Mouse (Mus musculus): Measurements from ENCODE around the gene Dlx6.

Dlx6 gene

DNA sequence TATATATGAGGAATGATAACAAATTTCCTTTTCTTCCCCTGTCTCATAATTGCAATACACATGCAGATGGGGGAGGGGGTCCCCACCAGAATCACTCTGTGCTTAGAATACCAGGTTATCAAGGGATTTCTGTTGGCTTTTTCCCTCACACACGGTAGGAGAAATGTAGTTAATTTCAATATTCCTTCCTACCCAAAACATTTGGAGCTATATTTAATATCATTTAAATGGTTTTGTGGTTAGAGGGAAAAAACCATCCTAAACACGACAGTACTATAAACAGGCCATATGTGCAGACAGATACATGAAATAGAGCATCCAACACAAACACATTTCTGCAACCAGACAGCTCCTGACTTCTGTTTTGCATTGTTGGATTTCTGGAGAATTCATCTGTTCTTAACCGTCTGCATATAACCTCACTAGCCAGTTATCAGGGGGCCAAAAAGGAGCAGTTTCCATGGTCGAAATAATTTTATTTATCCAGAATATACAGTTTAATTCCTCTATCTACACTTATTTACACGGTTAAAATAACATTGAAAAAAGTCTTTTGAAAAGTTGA, 14.3 kb downstream of the Dlx6 start:
- DNase-seq (ENCODE audit: low spot score in 2 of 2): no peak

DNA sequence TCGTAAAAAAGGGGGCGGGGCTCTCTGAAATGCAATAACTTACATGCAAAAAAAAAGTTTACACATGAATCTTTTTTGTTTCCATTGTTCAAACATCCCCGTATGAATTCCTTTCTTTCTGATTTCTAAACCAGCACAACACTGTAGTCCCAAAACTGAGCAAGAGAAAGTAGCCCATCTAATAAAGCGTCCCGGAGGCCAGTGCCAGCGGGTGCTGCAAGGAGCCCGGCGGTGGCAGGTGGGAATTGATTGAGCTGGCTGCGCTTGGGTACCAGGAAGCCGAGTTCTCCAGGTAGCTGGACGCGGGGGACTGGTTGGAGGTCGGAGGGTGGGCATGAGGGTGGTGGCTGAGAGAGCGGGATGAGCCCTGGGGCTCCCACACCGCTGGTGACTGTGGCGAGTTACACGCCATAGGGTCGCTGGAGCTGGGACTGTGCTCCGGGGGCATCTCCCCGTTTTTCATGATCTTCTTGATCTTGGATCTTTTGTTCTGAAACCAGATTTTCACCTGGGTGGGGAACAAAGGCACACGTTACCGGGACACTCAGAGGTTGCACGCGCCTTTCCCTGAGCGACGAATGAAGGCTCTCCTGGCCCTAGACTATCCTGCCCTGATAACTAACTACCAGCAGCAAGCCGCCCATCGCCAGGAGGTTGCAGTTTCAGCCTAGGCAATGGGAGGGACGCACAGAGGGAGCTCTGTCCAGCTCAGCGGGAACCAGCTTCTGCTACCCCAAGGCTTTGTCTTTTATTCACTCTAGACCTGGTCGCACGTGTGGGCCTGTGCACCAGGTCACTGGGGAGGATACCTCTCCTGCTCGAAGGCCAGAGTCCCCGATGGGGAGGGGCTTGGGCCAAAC, 15.1 kb downstream of the Dlx6 start:
- DNase-seq (ENCODE audit: low spot score in 2 of 2): no peak

DNA sequence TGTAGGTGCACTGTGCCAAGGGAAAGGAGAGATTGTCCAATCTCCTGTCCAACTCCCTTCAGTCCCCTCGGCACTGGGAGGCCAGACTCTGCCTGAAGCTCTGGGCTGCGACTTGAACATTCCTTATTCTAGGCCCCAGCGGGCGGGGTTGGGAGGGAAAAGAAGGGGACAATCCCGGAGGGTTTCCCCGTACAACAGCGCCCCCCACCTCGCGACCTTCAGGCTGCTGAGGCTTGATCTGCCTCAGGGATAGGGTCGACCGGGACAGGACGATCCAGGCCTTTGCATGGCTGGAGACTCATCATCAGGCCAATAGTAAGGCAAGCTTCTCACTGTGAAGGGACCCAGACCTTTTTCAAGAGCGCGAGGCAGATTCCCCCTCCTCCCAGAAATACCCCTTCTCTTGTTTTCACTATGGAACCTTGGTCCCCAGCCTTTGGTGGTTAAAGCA, 15.7 kb downstream of the Dlx6 start:
- DNase-seq (ENCODE audit: low spot score in 2 of 2): no peak

DNA sequence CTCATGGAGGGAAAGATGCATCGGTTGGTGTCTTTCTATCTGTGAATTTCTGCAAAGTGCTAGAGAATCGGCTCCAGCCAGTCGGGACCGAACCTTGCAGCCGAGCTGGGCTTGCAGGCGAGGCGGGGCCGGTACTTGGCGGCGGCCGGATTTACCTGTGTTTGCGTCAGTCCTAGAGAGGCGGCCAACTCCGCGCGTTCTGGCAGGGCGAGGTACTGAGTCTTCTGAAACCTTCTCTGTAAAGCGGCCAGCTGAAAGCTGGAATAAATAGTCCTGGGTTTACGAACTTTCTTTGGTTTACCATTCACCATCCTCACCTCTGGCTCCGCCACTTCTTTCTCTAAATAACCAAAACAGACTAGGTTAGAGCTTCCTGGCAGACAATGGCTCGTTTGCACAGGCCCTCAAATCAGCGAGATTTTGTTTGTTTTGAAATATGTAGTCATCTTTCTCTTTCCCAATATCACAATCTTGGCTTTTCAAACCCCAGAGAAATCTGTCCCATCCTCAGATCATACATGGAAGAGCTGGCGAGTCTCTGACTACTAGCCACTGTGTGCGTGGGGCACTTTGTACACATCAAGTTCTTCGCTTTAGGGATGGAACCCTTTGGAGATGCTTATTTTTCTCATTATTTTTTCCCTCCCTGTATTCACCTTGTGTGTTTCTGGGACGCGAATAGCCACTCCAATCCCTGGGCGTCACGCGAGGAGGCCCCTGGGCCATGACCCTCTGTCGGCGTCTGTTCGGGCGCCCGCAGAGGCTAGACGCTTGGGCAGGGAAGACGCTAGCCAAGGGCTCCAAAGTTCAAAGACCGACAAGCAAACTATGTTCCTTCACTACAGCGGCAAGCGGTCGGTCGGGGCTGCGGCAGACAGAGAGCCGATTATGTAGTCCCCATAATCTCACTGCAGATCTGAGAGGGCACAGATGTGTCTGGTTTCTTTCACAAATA, 16.5 kb downstream of the Dlx6 start:
- no peak for DNase-seq (ENCODE audit: low spot score in 2 of 2)

DNA sequence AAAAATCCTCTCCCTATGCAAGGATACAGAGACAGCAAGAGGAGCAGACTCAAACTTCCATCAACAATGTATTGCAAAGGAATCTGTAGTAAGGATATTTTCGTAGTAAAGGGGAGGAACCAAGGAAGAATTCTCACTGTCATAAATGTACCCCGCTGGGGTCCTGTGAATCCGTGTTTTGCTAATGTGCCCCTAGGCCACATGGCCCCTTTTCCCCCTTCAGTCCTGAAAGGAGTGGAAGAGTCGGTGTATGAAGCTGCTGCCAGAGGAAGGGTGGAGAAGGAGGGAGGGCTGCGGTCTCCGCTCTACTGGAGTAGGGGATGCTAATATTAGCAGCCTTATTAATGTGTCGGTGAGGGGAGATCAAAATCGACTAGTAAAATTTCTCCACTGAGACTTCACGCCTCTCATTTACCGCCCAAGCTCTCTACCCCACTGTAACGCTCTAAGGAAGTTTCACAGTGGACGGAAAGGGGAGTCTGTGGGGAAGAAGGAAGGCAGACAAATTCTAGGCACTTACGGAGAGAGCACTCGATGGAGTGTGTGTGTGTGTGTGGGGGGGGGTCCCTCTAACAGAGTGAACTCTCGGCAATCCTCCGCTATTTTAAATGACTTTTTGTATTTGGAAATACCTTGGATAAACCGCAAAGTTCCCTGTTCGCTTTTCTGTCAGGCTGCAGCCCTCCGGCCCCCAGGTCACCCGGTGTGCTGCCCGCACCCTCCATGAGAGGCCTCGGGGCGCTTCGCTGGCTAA, 17.4 kb downstream of the Dlx6 start:
- no peak for DNase-seq (ENCODE audit: low spot score in 2 of 2)

DNA sequence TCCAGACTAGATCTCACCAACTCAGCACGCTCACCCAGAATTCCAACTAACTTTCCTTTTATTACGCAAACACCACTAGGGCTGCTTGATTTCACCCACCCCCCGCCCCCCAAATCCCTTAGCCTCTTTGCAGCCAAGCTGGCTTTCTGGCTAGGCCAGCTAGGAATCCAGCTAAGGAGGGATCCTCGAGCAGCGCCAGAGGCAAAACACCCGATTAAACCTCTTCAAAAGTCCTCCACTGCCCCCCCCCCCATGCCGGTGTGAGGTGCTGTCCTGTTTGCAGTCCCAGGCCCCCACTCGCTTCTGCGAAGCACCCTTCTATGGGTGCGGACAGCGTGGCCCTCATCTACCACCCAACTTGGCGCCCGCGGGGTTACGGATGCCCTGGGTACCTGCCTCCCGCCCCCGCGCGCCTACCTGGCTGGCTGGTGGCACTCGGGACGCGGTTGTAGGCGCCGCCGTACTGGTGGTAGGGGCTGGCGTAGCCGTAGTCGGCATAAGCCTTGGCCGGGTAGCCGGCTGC, 18.0 kb downstream of the Dlx6 start:
- no peak for DNase-seq (ENCODE audit: low spot score in 2 of 2)

DNA sequence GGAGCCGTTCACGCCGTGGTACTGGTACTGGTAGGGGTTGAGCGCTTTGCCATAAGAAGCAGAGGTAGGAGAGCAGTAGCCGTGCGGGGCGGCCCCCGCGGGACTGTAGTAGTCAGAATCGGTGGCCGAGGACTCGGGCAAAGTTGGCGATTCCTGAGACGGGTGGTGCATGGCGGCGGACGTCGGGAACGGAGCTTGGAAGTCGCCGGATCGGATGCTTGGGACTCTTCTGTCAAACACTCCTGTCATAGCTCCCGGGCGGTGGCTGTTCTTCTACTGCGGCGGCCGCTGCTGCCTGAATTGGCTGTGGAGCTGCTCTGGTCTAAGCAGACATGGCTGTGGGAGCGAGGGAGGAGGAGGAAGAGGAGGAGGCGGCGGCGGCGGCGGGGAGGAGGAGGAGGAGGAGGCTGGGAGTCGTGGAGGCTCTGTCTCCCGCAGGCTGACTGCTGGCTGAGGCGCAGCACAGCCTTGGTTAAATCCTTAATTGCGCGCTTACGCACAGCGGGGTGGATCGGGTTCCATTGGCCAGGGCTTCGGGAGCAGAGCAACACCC, 18.6 kb downstream of the Dlx6 start, which contains the start of gene Dlx5:
Dlx5 (minus strand) TSS at position 448 of the 553 bp plus-strand sequence.
- no peak for DNase-seq (ENCODE audit: low spot score in 2 of 2)

DNA sequence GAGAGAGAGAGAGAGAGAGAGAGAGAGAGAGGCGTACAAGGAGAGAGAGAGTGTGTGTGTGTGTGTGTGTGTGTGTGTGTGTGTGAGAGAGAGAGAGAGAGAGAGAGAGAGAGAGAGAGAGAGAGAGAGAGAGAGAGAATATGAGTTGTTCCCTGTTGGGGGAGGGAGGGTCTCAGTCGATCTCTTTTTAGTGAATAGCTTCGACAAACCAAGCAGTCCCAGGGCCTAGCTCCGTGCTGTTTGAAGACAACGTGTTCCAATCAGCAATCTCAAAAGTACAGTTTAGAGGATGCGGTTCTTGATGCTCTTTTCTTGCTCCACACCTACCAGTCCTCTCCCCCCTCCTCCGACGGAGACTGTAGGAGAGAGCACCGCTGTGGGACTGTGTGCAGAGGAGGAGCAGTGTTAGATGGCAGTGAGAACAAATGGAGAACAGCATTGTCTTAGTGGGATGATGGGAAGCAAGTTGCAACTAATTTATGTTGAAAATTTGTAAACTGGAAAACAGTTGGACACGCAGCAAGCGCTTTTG, 19.2 kb downstream of the Dlx6 start:
- no peak for DNase-seq (ENCODE audit: low spot score in 2 of 2)

DNA sequence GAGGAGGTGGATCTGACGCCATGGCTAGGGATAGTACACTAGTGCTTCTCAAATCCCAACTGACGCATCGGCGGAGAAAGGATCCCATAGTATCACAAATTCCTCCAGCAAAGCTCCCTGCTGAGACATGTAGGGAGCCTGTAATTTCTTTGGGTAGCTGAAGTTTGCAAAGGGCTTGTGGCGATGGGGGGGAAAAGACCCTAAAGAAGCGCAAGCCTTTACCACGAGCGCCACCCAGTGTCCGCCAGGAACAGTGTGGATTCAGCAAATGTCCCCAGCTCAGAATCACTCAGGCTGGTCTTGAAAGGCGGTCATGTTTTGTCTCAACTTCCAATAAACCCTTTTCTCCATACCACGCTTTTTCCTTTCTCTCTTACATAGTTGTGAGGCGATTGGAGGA, 21.8 kb downstream of the Dlx6 start:
- DNase-seq (ENCODE audit: low spot score in 2 of 2): no peak

DNA sequence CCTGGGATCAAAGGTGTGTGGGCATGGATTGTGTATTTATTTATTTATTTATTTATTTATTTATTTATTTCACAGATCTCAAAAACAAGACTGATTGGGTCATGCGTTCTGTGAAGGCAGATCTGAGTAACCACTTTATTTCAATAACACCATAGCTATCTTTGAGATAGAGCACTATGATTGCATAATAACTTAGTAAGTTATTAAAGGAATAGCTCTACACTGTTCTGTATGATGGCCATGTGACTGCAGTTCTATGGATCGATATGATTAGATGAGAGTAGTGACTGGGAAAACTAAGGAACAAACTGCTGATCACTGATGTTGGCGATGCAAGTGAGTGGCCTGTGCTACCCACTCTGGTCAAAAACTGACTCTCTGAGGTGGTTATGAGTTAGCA, 23.1 kb downstream of the Dlx6 start:
- no peak for DNase-seq (ENCODE audit: low spot score in 2 of 2)

DNA sequence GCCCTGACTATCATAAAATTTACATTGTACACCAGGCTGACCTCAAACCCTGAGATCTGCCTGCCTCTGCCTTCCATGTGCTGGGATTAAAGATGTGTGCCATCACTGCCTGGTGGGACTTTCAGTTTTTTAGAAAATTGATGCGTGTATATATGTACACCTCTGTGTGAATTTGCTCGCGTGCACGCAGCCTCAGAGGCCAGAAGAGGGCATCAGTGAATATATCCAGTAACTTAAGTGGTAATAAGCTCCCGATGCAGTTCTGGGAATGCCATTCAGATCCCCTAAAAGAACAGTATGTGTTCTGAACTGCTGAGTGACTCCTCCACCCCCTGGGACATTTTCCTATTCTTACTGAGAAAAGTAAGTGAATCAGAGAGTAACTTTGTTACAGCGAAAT, 26.9 kb downstream of the Dlx6 start:
- no peak for DNase-seq (ENCODE audit: low spot score in 2 of 2)

DNA sequence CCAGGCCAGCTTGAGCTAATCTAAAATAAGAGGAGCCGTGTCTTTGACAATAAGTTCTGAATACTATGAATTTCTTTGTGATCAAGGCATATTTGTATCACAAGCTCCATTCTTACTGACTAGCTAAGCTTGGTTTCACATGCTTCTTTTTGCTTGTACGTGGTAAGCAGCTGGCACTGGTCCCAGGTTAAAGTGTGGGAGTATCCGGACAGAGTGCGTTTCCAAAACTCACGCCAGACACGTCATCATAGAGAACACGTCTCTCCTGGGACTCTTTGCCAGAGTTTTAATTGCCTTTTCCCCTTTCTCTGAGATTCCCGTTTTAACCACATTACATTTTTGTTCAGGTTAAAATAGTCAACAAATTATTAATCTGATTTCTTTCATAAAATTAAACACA, 46.5 kb downstream of the Dlx6 start:
- no peak for DNase-seq (ENCODE audit: low spot score in 2 of 2)

DNA sequence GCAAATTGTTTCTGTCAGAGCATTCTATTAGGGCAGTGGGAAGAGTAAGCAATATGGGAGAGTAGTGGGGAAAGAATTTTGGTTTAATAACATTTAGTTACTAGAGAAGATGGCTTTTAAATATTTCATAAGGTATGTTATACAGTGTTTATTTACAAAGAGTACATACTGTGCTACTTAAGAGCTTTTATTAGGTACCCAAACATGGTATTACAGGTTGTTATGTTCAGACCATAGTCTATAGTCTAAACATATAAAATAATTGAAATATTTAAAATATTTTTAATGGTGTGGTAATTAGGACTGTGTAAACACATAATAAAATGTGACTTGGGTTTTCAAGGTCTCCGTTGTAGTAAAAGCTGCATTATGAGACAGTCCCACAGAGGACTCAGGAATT, 51.2 kb downstream of the Dlx6 start:
- no peak for DNase-seq (ENCODE audit: low spot score in 2 of 2)

DNA sequence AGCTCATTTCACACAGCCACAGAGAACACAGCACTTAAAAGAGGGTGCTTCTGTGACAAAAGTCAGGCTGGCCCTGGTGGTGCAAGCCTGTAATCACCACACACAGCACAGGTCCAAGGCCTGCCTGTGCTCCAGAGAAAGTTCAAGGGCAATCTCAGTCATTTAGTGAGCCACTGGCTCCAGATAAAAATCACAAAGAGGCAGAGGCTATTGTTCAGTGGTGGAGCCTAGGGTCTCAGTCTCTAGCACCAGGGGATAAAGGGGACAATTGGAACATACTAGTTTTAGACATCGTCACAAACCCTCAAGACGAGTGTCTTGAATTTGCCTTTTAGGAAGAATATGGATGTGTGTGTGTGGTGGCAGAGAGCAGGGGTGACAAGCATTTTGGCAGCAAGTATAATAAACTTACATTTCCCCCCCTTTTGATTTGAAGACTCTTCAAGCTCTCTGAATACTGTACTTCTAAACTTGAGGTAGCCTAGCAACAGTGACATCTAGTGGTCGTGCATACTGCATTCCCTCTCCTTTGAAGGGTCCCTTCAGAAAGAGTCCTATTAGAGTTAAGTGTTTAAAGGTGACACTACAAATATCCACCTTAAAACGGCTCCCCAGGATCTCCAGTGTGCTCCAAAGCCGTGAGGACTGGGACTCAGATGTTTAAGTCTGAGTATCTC, 51.9 kb downstream of the Dlx6 start:
- no peak for DNase-seq (ENCODE audit: low spot score in 2 of 2)

DNA sequence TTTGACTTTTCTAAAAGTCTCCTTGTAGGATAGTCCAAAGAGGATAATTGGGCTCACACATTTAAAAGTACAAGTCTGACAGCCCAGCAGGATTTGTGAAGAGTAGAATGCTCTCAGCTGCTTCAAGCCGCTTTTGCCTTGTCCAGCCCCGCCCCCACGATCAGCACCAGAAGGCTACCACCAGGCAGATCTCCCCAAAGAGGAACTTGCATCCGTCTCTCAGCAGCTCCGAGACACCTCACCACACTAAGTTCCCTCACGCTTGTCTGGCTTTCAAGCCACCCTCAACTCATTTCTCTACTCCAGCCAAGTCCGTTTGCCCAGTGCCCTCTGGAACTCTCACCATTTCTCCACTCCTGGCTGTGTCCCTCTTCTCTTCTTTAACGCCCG, 52.4 kb downstream of the Dlx6 start:
- no peak for DNase-seq (ENCODE audit: low spot score in 2 of 2)

DNA sequence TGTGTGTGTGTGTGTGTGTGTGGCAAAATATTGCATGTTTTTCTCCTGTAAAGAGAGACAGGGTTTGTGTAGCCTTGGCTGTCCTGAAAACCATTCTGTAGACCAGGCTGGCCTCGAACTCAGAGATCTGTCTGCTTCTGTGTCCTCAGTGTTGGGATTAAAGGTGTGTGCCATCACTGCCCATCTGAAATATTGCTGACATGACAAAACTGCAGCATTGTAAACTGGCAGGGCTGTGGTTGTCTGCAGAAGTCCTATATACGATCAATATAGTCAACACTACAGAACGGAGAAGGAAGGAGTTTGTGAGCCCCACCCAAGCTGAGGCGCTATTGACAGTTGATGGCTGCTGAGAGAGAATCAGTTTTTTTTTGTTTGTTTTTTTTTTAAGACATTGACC, 54.2 kb downstream of the Dlx6 start:
- no peak for DNase-seq (ENCODE audit: low spot score in 2 of 2)
